Mouse (Mus musculus) heart, adult 2 months (tissue): ENCODE measurements around the gene Cdc34. TPM values are rescaled to one million over a fixed set of nuclear protein-coding genes. Genes with fewer than 3 reads are reported as not detected.

Experiments used
- DNase-seq, 2 experiments: peaks; one replicate each; pipeline ENCODE4 v3.0.0; 2021
- H3K27ac ChIP-seq: fragments of 200-600 bp; 2 replicates; pipeline ENCODE4 v1.8.1; 2022
- H3K27me3 ChIP-seq: fragments of 200-500 bp; 2 replicates; pipeline ENCODE4 v1.6.1; 2012; ENCODE audit warnings: mild to moderate bottlenecking, low read length, inconsistent platforms, mixed read lengths; ENCODE audit not compliant: control insufficient read depth, insufficient read depth
- H3K36me3 ChIP-seq: fragments of 200-500 bp; 2 replicates; pipeline ENCODE4 v1.6.1; 2012; ENCODE audit warnings: low read length, inconsistent platforms; ENCODE audit not compliant: control insufficient read depth, insufficient read depth
- H3K4me1 ChIP-seq: fragments of 200-500 bp; 2 replicates; pipeline ENCODE4 v1.6.1; 2011; ENCODE audit warnings: low read length; ENCODE audit not compliant: control insufficient read depth, insufficient read depth
- H3K4me3 ChIP-seq: fragments of 200-600 bp; 2 replicates; pipeline ENCODE4 v1.8.1; 2022
- H3K79me2 ChIP-seq: fragments of 200-500 bp; replicated peaks from 2 replicates; pipeline ENCODE4 v1.6.1; 2012; ENCODE audit warnings: mild to moderate bottlenecking, inconsistent platforms, low read length, moderate library complexity, mixed read lengths; ENCODE audit not compliant: control insufficient read depth, insufficient read depth
- H3K9ac ChIP-seq: fragments of 200-500 bp; 2 replicates; pipeline ENCODE4 v1.6.1; 2012; ENCODE audit warnings: low read depth, mild to moderate bottlenecking, control low read depth, inconsistent platforms, low read length, mixed read lengths
- CTCF ChIP-seq: fragments of 200-600 bp; IDR thresholded peaks from 2 replicates; pipeline ENCODE4 v1.8.1; 2022; ENCODE audit warnings: antibody characterized with exemption, mild to moderate bottlenecking, moderate library complexity
- EP300 ChIP-seq: fragments of 200-500 bp; IDR thresholded peaks from 2 replicates; pipeline ENCODE4 v1.6.1; 2011; ENCODE audit warnings: low read depth, low read length, control low read depth; ENCODE audit not compliant: insufficient read depth
- POLR2A ChIP-seq: fragments of 200-500 bp; IDR thresholded peaks from 2 replicates; pipeline ENCODE4 v1.6.1; 2011; ENCODE audit warnings: mild to moderate bottlenecking, low read depth, low read length, control low read depth; ENCODE audit not compliant: insufficient read depth
- WGBS: fragments of 180-500 bp; shearing (Covaris S2); methylation state at CpG from one replicate; pipeline ENCODE4 v1.1.7; 2018; 5-methylcytosine and 5-hydroxymethylcytosine counted together
- intact Hi-C: fragments of 180-260 bp; cut with DNase I; formaldehyde crosslinking; loops from one replicate; pipeline ENCODE4 v1.15.1; 2025
- polyA plus RNA-seq: library from polyadenylated mRNA; depleted of rRNA; stranded (reverse); fragments of >200 nt; gene quantifications from 2 replicates; pipeline ENCODE4 v1.2.3, GENCODE M21; 2012
- total RNA-seq, 2 experiments: library from RNA; stranded (reverse); gene quantifications; 2 replicates each; pipeline ENCODE4 v1.2.3; 2021

Gene Cdc34
- total and polyA plus RNA-seq, 3 experiments: 196 to 352 (median 216) TPM

DNA sequence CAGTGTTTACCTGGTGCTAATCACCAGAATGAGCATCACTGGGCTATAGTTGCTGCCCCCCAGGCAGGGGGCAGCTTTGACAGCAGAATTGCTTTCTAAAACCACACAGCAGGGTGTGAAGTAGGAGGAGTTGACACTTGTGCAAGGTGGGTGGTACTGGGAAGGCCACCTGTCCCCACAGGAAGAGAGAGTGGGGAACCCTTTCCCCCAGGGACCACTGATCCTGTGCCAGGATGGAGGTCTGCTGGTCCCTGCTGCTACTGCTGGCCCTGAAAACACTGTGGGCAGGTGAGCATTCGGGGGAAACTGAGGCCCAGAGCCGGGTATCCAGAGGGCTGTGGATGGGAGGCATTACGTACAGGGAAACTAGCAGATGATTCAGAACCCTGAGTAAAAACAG is 7.2 kb downstream of the Cdc34 start:
- 86% methylated on average over 3 of the region's 3 CpGs for WGBS

DNA sequence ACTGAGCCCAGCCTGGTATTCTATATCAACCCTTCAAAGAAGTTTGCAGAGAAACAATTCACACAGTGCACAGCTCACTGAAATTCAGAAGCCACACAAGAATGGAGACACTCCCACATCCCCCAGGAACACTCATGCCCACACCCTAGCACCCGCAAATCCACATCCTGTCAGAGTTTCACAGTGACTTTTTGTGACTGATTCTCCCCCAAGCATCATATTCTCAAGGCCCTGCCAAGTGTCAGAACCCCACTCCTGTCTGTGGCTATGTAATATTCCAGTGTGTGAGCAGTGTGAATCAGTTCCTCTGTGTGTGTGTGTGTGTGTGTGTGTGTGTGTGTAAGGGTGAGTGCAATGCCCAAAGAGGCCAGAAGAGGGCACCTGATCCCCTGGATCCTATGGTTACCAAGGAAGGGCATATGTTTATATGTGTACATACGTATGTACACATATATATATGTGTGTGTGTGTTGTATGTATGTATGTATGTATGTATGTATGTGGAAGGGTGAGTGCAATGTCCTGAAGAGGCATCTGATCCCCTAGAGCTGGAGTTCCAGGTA is 10.1 kb downstream of the Cdc34 start:
- Histone ChIP-seq H3K27ac (no peak overlapping the region), H3K4me1 (peaks cover 14% of the 10 kb centered on the region), H3K4me3 (no peak overlapping the region), H3K36me3 (peaks cover 5% of the 10 kb centered on the region), H3K79me2 (no peaks in the 10 kb centered on the region), H3K27me3 (no peaks in the 10 kb centered on the region), H3K9ac (no peak overlapping the region)
- no peak for DNase-seq
- TF ChIP-seq EP300: no peak
- intact Hi-C loops: no loop called here
- 92% methylated on average over 2 of the region's 2 CpGs for WGBS

More for the DNA sequence above, 7.2 kb downstream of the Cdc34 start:
- intact Hi-C loops: no loop called here
- Histone ChIP-seq H3K4me1 (peaks cover 13% of the 10 kb centered on the region), H3K27me3 (no peaks in the 10 kb centered on the region), H3K4me3 (no peak overlapping the region), H3K9ac (no peak overlapping the region), H3K36me3 (peaks cover 11% of the 10 kb centered on the region), H3K27ac (no peak overlapping the region), H3K79me2 (no peaks in the 10 kb centered on the region; the same call in 1 of the 2 replicates)
- DNase-seq: no peak
- TF ChIP-seq POLR2A: no peak
- TF ChIP-seq CTCF: no peak
- no peak for TF ChIP-seq EP300

DNA sequence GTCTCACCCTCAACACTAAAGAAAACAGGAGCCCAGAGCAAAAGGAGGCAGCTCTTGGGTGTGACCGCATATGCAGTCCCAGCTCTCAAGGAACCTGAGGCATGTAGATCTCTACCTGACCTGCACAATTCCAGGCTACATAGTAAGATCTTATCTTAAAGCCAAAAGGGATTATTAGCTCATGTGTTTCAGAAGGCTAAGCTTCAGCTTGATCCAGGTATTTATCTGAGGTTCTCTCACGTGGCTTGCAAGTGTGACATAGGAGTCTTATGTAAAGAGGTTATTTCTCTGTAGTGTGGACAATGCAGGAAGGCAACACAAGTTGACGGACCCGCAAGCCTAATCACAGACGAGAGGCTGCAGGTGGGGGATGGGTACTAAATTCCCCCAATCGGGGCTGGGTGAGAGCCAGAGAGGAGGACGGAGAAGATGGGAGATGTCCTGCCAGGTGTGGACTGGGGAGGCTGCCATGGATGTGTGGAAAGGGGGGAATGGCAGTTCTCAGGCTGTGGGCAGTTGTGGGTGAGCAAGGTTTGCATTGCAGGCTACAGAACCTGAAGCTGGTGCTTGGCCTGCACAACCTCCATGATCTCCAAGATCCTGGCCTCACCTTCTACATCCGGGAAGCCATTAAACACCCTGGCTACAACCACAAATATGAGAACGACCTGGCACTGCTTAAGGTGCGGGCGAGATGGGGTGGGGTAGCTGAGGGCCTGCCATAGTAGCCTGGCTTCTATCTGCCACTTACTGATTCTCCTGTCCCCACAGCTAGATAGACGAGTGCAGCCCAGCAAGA is 11.8 kb downstream of the Cdc34 start:
- Histone ChIP-seq H3K4me1 (peaks cover 13% of the 10 kb centered on the region), H3K4me3 (no peak overlapping the region), H3K27ac (peak overlapping the region; percentile 85), H3K79me2 (no peaks in the 10 kb centered on the region), H3K27me3 (no peaks in the 10 kb centered on the region), H3K36me3 (no peaks in the 10 kb centered on the region), H3K9ac (peak overlapping the region; percentile 24; the same call in 1 of the 2 replicates)
- TF ChIP-seq POLR2A: no peak
- 55% methylated on average over 12 of the region's 12 CpGs for WGBS
- intact Hi-C loops: loop anchor here (2.0 kb wide), 1 partner anchor 95 kb away; no protein-coding TSS in a partner anchor
- DNase-seq: no peak

DNA sequence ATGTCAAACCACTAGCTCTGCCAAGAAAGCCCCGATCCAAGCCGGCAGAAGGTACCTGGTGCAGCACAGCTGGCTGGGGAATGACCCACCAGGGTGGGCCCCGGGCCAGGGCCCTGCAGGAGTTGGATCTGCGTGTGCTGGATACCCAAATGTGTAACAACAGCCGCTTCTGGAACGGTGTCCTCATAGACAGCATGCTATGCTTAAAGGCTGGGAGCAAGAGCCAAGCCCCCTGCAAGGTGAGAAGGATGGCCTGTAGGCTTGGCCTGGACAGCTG is 12.3 kb downstream of the Cdc34 start:
- no peaks in the 10 kb centered on the region for H3K36me3 ChIP-seq
- no peaks in the 10 kb centered on the region for H3K27me3 ChIP-seq
- H3K27ac ChIP-seq: peak overlapping the region; percentile 85
- peaks cover 13% of the 10 kb centered on the region for H3K4me1 ChIP-seq
- intact Hi-C loops: loop anchor here (2.0 kb wide), 1 partner anchor 94 kb away; no protein-coding TSS in a partner anchor
- 56% methylated on average over 6 of the region's 6 CpGs for WGBS
- TF ChIP-seq EP300 (no peak), CTCF (no peak), POLR2A (no peak)
- H3K79me2 ChIP-seq: no peaks in the 10 kb centered on the region
- no peak for DNase-seq
- H3K9ac ChIP-seq: peak overlapping the region; percentile 27
- H3K4me3 ChIP-seq: no peak overlapping the region

DNA sequence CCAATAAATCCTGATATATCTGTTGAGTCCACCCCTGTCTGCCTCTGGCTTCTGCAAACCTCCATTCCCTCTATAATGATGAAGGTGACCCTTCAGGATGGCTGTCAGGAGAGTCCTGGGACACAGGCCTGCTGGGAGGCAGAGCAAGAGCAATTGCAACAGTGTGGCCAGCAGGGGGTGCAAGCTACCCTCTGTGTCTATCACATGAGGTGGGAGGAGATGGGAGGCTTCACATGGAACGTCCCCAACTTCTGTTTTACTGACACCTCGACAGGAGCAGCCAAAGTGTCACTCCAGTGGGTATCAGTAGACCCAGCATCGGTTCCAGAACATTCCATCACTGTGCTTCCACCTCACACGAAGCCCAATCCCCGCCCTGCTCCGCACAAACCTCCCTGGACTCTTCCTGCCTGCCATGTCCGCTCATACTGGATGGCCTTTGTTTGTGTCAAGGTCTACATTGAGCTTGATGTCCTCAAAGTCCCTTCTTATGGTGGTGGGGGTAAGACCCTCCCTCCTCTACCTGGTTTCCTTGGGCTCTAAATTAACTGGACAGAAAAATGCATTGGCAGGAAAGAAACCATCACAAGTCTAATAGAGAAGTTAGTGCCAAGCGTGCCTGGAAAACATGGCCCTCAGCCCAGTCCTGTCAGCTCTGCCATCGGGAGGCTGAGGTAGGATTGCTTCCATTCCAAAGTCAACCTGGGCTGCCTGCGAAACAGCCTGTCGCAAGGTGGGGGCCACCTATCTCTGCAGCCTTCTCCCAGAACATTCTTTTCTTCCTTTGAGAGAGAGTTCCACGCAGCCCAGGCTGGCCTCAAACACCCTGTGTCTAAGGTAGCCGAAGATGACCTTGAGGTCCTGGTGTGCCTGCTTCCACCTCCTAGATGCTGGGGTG is 13.5 kb downstream of the Cdc34 start:
- Histone ChIP-seq H3K27ac (peak overlapping the region; percentile 85), H3K79me2 (no peaks in the 10 kb centered on the region), H3K9ac (no peak overlapping the region), H3K4me3 (no peak overlapping the region), H3K36me3 (no peaks in the 10 kb centered on the region), H3K4me1 (peaks cover 13% of the 10 kb centered on the region), H3K27me3 (no peaks in the 10 kb centered on the region)
- peak; percentile 85 to 86 for DNase-seq
- WGBS: 26% methylated on average over 13 of the region's 13 CpGs
- TF ChIP-seq POLR2A: peak; percentile 43; the same call in 1 of the 2 replicates
- peak; percentile 95 for TF ChIP-seq EP300
- peak; percentile 93 for TF ChIP-seq CTCF
- intact Hi-C loops: loop anchor here (2.0 kb wide), 1 partner anchor 93 kb away; no protein-coding TSS in a partner anchor

DNA sequence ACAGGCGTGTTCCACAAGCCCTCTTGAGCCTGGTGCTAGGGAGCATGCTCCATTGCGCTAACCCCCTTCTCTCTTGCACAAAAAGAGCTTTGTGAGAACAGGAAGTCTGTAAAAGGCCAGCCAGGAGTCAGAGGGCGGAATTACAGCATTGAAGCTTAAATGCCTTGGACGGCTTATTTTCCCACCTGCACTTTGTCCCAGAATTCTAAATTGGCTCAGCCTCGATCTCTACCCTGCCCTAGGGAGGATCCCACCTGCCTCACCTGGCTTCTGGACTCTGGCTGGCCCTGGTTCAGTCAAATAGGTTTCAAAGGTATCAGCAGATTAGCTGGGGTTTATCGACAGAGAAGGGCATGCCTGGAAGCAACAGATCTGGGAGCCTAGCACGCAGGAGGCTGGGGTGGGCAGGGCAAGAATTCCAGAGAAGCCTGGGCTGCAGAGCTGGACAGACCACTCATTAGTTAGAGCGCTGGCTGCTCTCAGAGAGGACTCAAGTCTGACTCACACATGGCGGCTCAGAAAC is 14.2 kb downstream of the Cdc34 start:
- TF ChIP-seq EP300 (no peak), CTCF (no peak), POLR2A (no peak)
- H3K27me3 ChIP-seq: no peaks in the 10 kb centered on the region
- no peaks in the 10 kb centered on the region for H3K36me3 ChIP-seq
- intact Hi-C loops: no loop called here
- H3K27ac ChIP-seq: peak overlapping the region; percentile 85
- WGBS: 24% methylated on average over 9 of the region's 9 CpGs
- H3K9ac ChIP-seq: no peak overlapping the region
- DNase-seq: peak in 1 of 2 experiments; percentile 60
- H3K4me1 ChIP-seq: peaks cover 15% of the 10 kb centered on the region
- H3K4me3 ChIP-seq: no peak overlapping the region
- H3K79me2 ChIP-seq: no peaks in the 10 kb centered on the region
